13 mouse cellular contexts compared by ENCODE assay signal in the genomic region with DNA sequence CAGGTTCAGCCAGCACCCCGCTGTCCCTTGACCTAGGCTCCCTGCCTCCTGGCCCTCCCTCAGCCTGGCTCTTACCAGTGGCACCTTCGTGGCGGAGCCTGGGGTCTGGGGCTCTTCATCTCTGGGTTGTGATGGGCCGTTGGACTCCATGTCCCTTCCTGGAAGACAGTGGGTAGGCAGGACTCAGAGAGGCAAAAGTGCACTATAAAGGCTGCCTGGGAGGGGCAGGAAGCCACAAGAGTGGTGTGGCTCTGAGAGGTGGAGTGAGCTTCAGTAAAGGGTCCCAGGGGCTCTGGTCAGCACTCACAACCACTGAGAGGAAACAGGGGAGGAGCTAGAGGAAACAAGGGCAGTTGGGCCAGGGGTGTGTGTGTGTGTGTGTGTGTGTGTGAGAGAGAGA. TPM values are rescaled to one million over a fixed set of nuclear protein-coding genes. Genes with fewer than 3 reads are reported as not detected.
DNase-seq lines count a peak whose midpoint lies in the region; ATAC-seq and TF ChIP-seq lines count a peak whose summit lies in the region.
"Had no signal": no experiment of that assay in that cellular context is flagged by ENCODE, and none has a peak within 500 bp of the region (broad histone marks: within the 10 kb centered on the region; RNA-seq: fewer than 3 reads in every experiment).

No protein-coding gene starts in this region.

- no peak overlapping the region for H3K9ac ChIP-seq in heart, embryonic 13.5 days
- no peak overlapping the region for H3K9ac ChIP-seq in heart, adult 2 months (ENCODE audit: low read depth, low read length)
- 0 out of 2 replicates have a peak overlapping the region, but pooled peaks have one; percentile 2 for H3K9ac ChIP-seq in stomach, embryonic 16.5 days (ENCODE audit: low read length)
- no peak overlapping the region for H3K9ac ChIP-seq in stomach, postnatal 0 days (ENCODE audit: low read length)
- no peak overlapping the region for H3K9ac ChIP-seq in limb, embryonic 13.5 days

- WGBS in heart, embryonic 13.5 days = 72% methylated on average over 4 of the region's 4 CpGs
- WGBS in heart, adult 2 months = 81% methylated on average over 4 of the region's 4 CpGs
- 75% methylated on average over 4 of the region's 4 CpGs for WGBS in stomach, embryonic 16.5 days
- 81% methylated on average over 4 of the region's 4 CpGs for WGBS in stomach, postnatal 0 days
- WGBS in limb, embryonic 13.5 days = 75% methylated on average over 4 of the region's 4 CpGs

- no peak for TF ChIP-seq CTCF in heart, adult 2 months (IDR thresholded peaks at IDR 0.05)
- no peak for TF ChIP-seq CTCF in stomach, postnatal 0 days (IDR thresholded peaks at IDR 0.05; ENCODE audit: low read depth)

- peaks cover 58% of the 10 kb centered on the region for H3K4me1 ChIP-seq in heart, embryonic 13.5 days
- no peaks in the 10 kb centered on the region; the same call in 1 of the 2 replicates for H3K4me1 ChIP-seq in heart, adult 2 months (ENCODE audit: control insufficient read depth, insufficient read depth, low read length)
- H3K4me1 ChIP-seq in stomach, embryonic 16.5 days (ENCODE audit: control insufficient read depth, insufficient read depth, low read length) = peaks cover 4% of the 10 kb centered on the region; the same call in 1 of the 2 replicates
- H3K4me1 ChIP-seq in stomach, postnatal 0 days (replicated peaks; ENCODE audit: control insufficient read depth, insufficient read depth) = no peaks in the 10 kb centered on the region
- peaks cover 26% of the 10 kb centered on the region for H3K4me1 ChIP-seq in limb, embryonic 13.5 days

- intact Hi-C loops in heart, adult 2 months (cut with DNase I) = no loop called here

- peaks cover 75% of the 10 kb centered on the region for H3K36me3 ChIP-seq in heart, embryonic 13.5 days
- H3K36me3 ChIP-seq in heart, adult 2 months (ENCODE audit: control insufficient read depth, insufficient read depth, low read length) = no peaks in the 10 kb centered on the region
- peaks cover 13% of the 10 kb centered on the region for H3K36me3 ChIP-seq in stomach, embryonic 16.5 days (ENCODE audit: control insufficient read depth, insufficient read depth, low read length)
- H3K36me3 ChIP-seq in stomach, postnatal 0 days (ENCODE audit: control insufficient read depth, insufficient read depth, low read length) = peaks cover 24% of the 10 kb centered on the region
- H3K36me3 ChIP-seq in limb, embryonic 13.5 days = peaks cover 72% of the 10 kb centered on the region
- H3K36me3 ChIP-seq in splenic B cell, adult 2 months (ENCODE audit: control insufficient read depth, insufficient read depth, low read length, poor library complexity, severe bottlenecking) = no peaks in the 10 kb centered on the region

- no peak overlapping the region for H3K4me3 ChIP-seq in heart, embryonic 13.5 days
- H3K4me3 ChIP-seq in heart, adult 2 months = no peak overlapping the region
- H3K4me3 ChIP-seq in stomach, embryonic 16.5 days (replicated peaks; ENCODE audit: low read length) = no peak overlapping the region
- no peak overlapping the region for H3K4me3 ChIP-seq in stomach, postnatal 0 days (ENCODE audit: low read depth, low read length)
- no peak overlapping the region for H3K4me3 ChIP-seq in limb, embryonic 13.5 days

- H3K27ac ChIP-seq in heart, embryonic 13.5 days (replicated peaks) = 0 out of 2 replicates have a peak overlapping the region, but pooled peaks have one; percentile 41
- no peak overlapping the region for H3K27ac ChIP-seq in heart, adult 2 months
- no peak overlapping the region for H3K27ac ChIP-seq in stomach, embryonic 16.5 days (ENCODE audit: low read length)
- H3K27ac ChIP-seq in stomach, postnatal 0 days (replicated peaks) = no peak overlapping the region
- peak overlapping the region; percentile 48; the same call in 1 of the 2 replicates for H3K27ac ChIP-seq in limb, embryonic 13.5 days

- ATAC-seq in heart, embryonic 13.5 days (ENCODE audit: extremely low read depth, insufficient number of reproducible peaks, low FRiP score, low TSS enrichment) = no peak
- ATAC-seq in stomach, embryonic 16.5 days (ENCODE audit: insufficient read depth, low FRiP score) = no peak
- ATAC-seq in stomach, postnatal 0 days (ENCODE audit: low FRiP score, low TSS enrichment) = no peak
- no peak for ATAC-seq in limb, embryonic 13.5 days (ENCODE audit: low FRiP score, low read depth)

- H3K27me3 ChIP-seq in heart, embryonic 13.5 days (replicated peaks) = no peaks in the 10 kb centered on the region
- H3K27me3 ChIP-seq in heart, adult 2 months (ENCODE audit: control insufficient read depth, insufficient read depth, low read length) = no peaks in the 10 kb centered on the region
- H3K27me3 ChIP-seq in stomach, embryonic 16.5 days (ENCODE audit: control insufficient read depth, insufficient read depth, low read length) = no peaks in the 10 kb centered on the region
- H3K27me3 ChIP-seq in stomach, postnatal 0 days (ENCODE audit: control insufficient read depth, insufficient read depth, low read length) = no peaks in the 10 kb centered on the region
- no peaks in the 10 kb centered on the region for H3K27me3 ChIP-seq in limb, embryonic 13.5 days
- no peaks in the 10 kb centered on the region for H3K27me3 ChIP-seq in splenic B cell, adult 2 months (ENCODE audit: control insufficient read depth, insufficient read depth, low read length, poor library complexity, severe bottlenecking)

- H3K4me2 ChIP-seq in heart, embryonic 13.5 days = no peak overlapping the region
- no peak overlapping the region for H3K4me2 ChIP-seq in stomach, embryonic 16.5 days (ENCODE audit: low read depth, low read length)
- no peak overlapping the region for H3K4me2 ChIP-seq in stomach, postnatal 0 days (replicated peaks; ENCODE audit: low read depth)
- H3K4me2 ChIP-seq in limb, embryonic 13.5 days (replicated peaks) = 0 out of 2 replicates have a peak overlapping the region, but pooled peaks have one; percentile 4

- DNase-seq in heart, adult 2 months = no peak
- DNase-seq in stomach, postnatal 0 days (ENCODE audit: low spot score) = no peak
- peak; percentile 45 for DNase-seq in splenic B cell, adult 2 months (ENCODE audit: low read depth, low spot score)
- no peak for DNase-seq in cerebellum, adult 11-12 months
- no peak for DNase-seq in layer of hippocampus, adult 18-20 months (ENCODE audit: low spot score in 2 of 2)
- DNase-seq: heart, postnatal 4 days; kidney, postnatal 14 days; lung, postnatal 14 days had no signal

- H3K79me2 ChIP-seq in heart, adult 2 months (replicated peaks; ENCODE audit: control insufficient read depth, insufficient read depth, low read length) = no peaks in the 10 kb centered on the region

- TF ChIP-seq EP300 in heart, adult 2 months (IDR thresholded peaks at IDR 0.05; ENCODE audit: insufficient read depth, low read depth, low read length) = no peak
- no peak for TF ChIP-seq EP300 in stomach, postnatal 0 days (optimal IDR thresholded peaks at IDR 0.05)

- TF ChIP-seq POLR2A in heart, adult 2 months (IDR thresholded peaks at IDR 0.05; ENCODE audit: insufficient read depth, low read depth, low read length) = no peak

- H3K9me3 ChIP-seq in heart, embryonic 13.5 days = no peaks in the 10 kb centered on the region
- H3K9me3 ChIP-seq in stomach, embryonic 16.5 days (replicated peaks; ENCODE audit: control insufficient read depth, low read length) = no peaks in the 10 kb centered on the region
- no peaks in the 10 kb centered on the region for H3K9me3 ChIP-seq in stomach, postnatal 0 days (ENCODE audit: control insufficient read depth, low read length)
- no peaks in the 10 kb centered on the region for H3K9me3 ChIP-seq in limb, embryonic 13.5 days

RNA-seq across cellular contexts. Expression of gene Tnfrsf23, which starts 27.7 kb away (rescaled TPM):
- polyA plus RNA-seq in heart, embryonic 13.5 days (2015; fragmentation: Nextera tagmentation; extraction: Ambion mirVana) = 2.4 and 3.1 TPM in 2 replicates
- total RNA-seq in heart, adult 2 months (2021) = 1 to 10 TPM; 2.4 to 2.8 TPM
- 3.2 and 5.1 TPM in 2 replicates for polyA plus RNA-seq in heart, adult 2 months (2012; rRNA removed)
- polyA plus RNA-seq in stomach, embryonic 16.5 days (2015; fragmentation: Nextera tagmentation; extraction: Ambion mirVana) = 3.5 and 4.6 TPM in 2 replicates
- polyA plus RNA-seq in stomach, postnatal 0 days (2015; fragmentation: Nextera tagmentation; extraction: Ambion mirVana) = 2.9 and 4.0 TPM in 2 replicates
- 1.2 and 1.8 TPM in 2 replicates for polyA plus RNA-seq in limb, embryonic 13.5 days (2015; fragmentation: Nextera tagmentation; extraction: Ambion mirVana)
- under 1 TPM; 0.71 to 0.92 TPM for total RNA-seq in layer of hippocampus, adult 18-20 months (2021)

RNA-seq across cellular contexts. Expression of gene Osbpl5, which starts 43.4 kb away (rescaled TPM):
- polyA plus RNA-seq in heart, embryonic 13.5 days (2015; fragmentation: Nextera tagmentation; extraction: Ambion mirVana) = 34.8 and 36.2 TPM in 2 replicates
- total RNA-seq in heart, adult 2 months (2021) = 10 to 100 TPM; 14.8 to 18.0 TPM
- polyA plus RNA-seq in heart, adult 2 months (2012; rRNA removed) = 21.3 and 28.9 TPM in 2 replicates
- 43.5 and 52.2 TPM in 2 replicates for polyA plus RNA-seq in stomach, embryonic 16.5 days (2015; fragmentation: Nextera tagmentation; extraction: Ambion mirVana)
- 29.9 and 32.0 TPM in 2 replicates for polyA plus RNA-seq in stomach, postnatal 0 days (2015; fragmentation: Nextera tagmentation; extraction: Ambion mirVana)
- 40.0 and 43.8 TPM in 2 replicates for polyA plus RNA-seq in limb, embryonic 13.5 days (2015; fragmentation: Nextera tagmentation; extraction: Ambion mirVana)
- total RNA-seq in layer of hippocampus, adult 18-20 months (2021) = 10 to 100 TPM; 19.3 to 22.1 TPM

RNA-seq across cellular contexts. Expression of gene Mrgprg, which starts 53.4 kb away (rescaled TPM):
- polyA plus RNA-seq in heart, embryonic 13.5 days (2015; fragmentation: Nextera tagmentation; extraction: Ambion mirVana) = not detected in 2 replicates
- total RNA-seq in heart, adult 2 months (2021) = not detected
- 0.15 and 0.18 TPM in 2 replicates for polyA plus RNA-seq in heart, adult 2 months (2012; rRNA removed)
- not detected in 2 replicates for polyA plus RNA-seq in stomach, embryonic 16.5 days (2015; fragmentation: Nextera tagmentation; extraction: Ambion mirVana)
- polyA plus RNA-seq in stomach, postnatal 0 days (2015; fragmentation: Nextera tagmentation; extraction: Ambion mirVana) = not detected in 2 replicates
- not detected in 2 replicates for polyA plus RNA-seq in limb, embryonic 13.5 days (2015; fragmentation: Nextera tagmentation; extraction: Ambion mirVana)
- total RNA-seq in layer of hippocampus, adult 18-20 months (2021) = not detected
- total RNA-seq: heart, postnatal 4 days; left cerebral cortex, postnatal 10 days had no signal
- polyA plus RNA-seq: C2C12 had no signal

Comparison
In these comparisons a context has a peak if more than half of its experiments do, and no peak if none do; other contexts are left out.
1. H3K27ac ChIP-seq: peak in heart, embryonic 13.5 days (single experiment) and limb, embryonic 13.5 days (single experiment); none in heart, adult 2 months (single experiment), stomach, embryonic 16.5 days (single experiment) and stomach, postnatal 0 days (single experiment).